Mouse (Mus musculus) heart, embryonic 15.5 days (tissue): ENCODE data around the gene Col18a1. TPM values are rescaled to one million over a fixed set of nuclear protein-coding genes. Genes with fewer than 3 reads are reported as not detected.
A peak's percentile ranks its signal among the peaks of the same experiment; 100 is the strongest.

ENCODE experiments used
- ATAC-seq: fragments of 200-750 bp; cut with Nextera tagmentation; replicated peaks from 2 replicates; pipeline ENCODE4 v1.8.0; 2017; ENCODE audit warnings: low read depth, moderate TSS enrichment; ENCODE audit not compliant: insufficient number of reproducible peaks, insufficient read depth, low FRiP score
- H3K27ac ChIP-seq: fragments of 300-500 bp; sonication (generic); 2 replicates; pipeline ENCODE4 v1.5.1; 2015; ENCODE audit warnings: mild to moderate bottlenecking, inconsistent platforms
- H3K27me3 ChIP-seq: fragments of 300-500 bp; sonication (generic); 2 replicates; pipeline ENCODE4 v1.6.1; 2015; ENCODE audit warnings: inconsistent platforms
- H3K36me3 ChIP-seq: fragments of 300-500 bp; sonication (generic); 2 replicates; pipeline ENCODE4 v1.6.1; 2015; ENCODE audit warnings: mild to moderate bottlenecking, inconsistent platforms
- H3K4me1 ChIP-seq: fragments of 300-500 bp; sonication (generic); replicated peaks from 2 replicates; pipeline ENCODE4 v1.6.1; 2015; ENCODE audit warnings: inconsistent platforms
- H3K4me2 ChIP-seq: fragments of 300-500 bp; sonication (generic); 2 replicates; pipeline ENCODE4 v1.6.1; 2015; ENCODE audit warnings: inconsistent platforms, mild to moderate bottlenecking, moderate library complexity
- H3K4me3 ChIP-seq: fragments of 300-500 bp; sonication (generic); 2 replicates; pipeline ENCODE4 v1.5.1; 2015; ENCODE audit warnings: mild to moderate bottlenecking, inconsistent platforms
- H3K9ac ChIP-seq: fragments of 300-500 bp; sonication (generic); 2 replicates; pipeline ENCODE4 v1.6.1; 2015; ENCODE audit warnings: mild to moderate bottlenecking, inconsistent platforms
- H3K9me3 ChIP-seq: fragments of 300-500 bp; sonication (generic); replicated peaks from 2 replicates; pipeline ENCODE4 v1.6.1; 2016; ENCODE audit warnings: inconsistent platforms
- WGBS: fragments of 180-500 bp; shearing (Covaris S2); methylation state at CpG from one replicate; pipeline ENCODE4 v1.1.7; 2015; ENCODE audit warnings: mixed read lengths; 5-methylcytosine and 5-hydroxymethylcytosine counted together
- polyA plus RNA-seq: library from polyadenylated mRNA; unstranded; fragments of >200 nt; fragmentation: Nextera tagmentation; extraction: Ambion mirVana; gene quantifications from 2 replicates; pipeline ENCODE4 v1.2.1, GENCODE M21; 2015

Col18a1 gene
- polyA plus RNA-seq, 1 experiment from 2014 or later, result 108 TPM

DNA sequence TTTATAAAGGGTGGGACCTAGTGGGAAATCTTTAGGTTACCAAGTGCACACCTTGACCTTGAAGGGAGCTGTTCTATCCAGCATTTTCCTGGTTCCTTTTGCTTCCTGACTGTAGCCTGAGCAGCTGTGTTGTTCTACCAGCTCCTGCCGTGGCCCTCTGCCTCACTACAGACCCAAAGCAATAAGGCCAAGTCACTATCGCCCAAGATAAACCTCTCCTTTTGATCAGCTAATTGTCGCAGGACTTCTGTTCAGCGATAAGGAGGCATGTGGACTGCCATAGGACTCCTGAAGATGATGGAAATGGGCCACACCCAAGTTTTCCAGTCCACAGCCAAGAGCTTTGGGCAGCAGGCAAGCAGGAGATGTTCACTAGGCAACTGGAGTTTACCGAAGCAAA is 142.1 kb downstream of the Col18a1 start:
- Histone ChIP-seq H3K36me3 (no peaks in the 10 kb centered on the region), H3K9me3 (no peaks in the 10 kb centered on the region), H3K27me3 (no peaks in the 10 kb centered on the region), H3K27ac (no peak overlapping the region), H3K4me2 (no peak overlapping the region), H3K4me3 (no peak overlapping the region), H3K9ac (no peak overlapping the region), H3K4me1 (no peaks in the 10 kb centered on the region)
- no peak for ATAC-seq
- 57% methylated on average over 5 of the region's 5 CpGs for WGBS

DNA sequence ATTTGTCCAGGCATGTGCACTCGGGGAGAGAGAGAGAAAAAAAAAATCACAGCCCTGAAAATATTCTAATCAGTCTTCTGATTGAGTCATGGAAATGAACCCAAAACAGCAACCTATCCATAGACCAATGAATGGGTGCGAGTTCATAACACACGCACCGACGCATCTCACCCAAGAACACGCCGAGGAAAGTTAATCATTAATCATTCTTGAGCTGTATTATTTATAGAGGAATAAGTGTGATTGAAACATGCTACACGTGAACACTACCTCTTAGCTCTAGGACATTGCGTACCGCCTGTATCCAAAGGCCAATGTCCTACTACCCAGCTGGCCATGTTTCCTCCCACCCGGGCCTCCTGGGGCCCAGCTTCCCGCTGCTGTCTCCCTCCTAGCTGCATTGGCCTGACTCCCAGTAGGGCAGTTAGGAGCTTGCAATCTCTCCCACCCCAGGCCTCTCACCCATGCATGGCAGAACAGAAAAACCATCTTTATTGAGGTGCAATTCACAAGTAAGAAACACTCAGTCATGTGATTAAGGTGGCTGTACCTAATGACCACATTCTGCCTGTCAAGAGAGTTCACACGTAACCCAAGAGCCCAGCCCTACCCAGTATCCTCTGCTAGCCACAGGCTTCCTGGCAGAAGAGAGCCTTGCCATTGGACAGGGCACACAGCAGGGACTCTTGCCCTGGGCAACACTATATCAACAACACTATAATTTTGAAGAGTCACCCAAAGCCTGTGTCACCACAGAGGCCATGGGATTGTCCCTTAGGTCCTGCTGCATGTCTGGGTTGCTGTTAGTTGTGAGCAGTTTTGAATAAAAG is 143.8 kb downstream of the Col18a1 start:
- 79% methylated on average over 13 of the region's 13 CpGs for WGBS
- no peak overlapping the region for H3K4me2 ChIP-seq
- H3K4me3 ChIP-seq, result no peak overlapping the region
- no peak for ATAC-seq
- H3K27me3 ChIP-seq, result no peaks in the 10 kb centered on the region
- no peaks in the 10 kb centered on the region for H3K36me3 ChIP-seq
- no peaks in the 10 kb centered on the region for H3K9me3 ChIP-seq
- no peak overlapping the region for H3K9ac ChIP-seq
- H3K4me1 ChIP-seq, result no peaks in the 10 kb centered on the region
- no peak overlapping the region for H3K27ac ChIP-seq

DNA sequence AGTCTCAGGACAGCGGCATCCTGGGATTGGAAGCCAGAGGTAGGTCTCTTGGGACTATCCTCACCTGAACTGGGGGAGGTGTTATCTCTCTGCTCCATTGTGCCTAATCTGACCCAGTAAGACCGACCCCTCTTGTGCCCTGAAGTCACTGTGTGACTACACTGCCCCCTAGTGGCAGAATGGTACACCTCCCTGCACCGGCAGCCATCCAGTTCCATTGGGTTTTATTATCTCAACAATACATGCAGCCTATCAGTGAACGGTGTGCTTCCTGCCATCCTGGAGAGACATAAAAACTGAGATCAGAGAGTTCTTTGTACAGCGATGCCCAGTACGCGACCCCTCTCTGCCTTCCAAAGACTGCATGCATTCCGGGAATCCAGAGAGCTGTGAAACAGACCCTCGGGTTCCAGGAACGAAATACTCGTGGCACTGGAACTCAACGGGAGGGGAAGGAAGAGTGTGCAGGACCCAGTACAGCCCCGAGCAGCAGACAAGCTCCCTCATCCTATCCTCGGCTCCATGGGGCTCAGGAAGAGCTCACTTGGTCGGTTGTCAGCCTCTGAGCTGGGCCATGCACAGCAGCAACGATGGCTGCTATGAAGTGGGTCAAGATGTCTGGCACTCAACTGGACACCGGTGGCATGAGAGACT is 144.8 kb downstream of the Col18a1 start:
- Histone ChIP-seq H3K27me3 (no peaks in the 10 kb centered on the region), H3K36me3 (no peaks in the 10 kb centered on the region), H3K27ac (no peak overlapping the region), H3K9ac (no peak overlapping the region), H3K4me3 (no peak overlapping the region), H3K4me2 (peak overlapping the region; percentile 31), H3K9me3 (no peaks in the 10 kb centered on the region), H3K4me1 (no peaks in the 10 kb centered on the region)
- no peak for ATAC-seq
- WGBS, result 28% methylated on average over 17 of the region's 17 CpGs

DNA sequence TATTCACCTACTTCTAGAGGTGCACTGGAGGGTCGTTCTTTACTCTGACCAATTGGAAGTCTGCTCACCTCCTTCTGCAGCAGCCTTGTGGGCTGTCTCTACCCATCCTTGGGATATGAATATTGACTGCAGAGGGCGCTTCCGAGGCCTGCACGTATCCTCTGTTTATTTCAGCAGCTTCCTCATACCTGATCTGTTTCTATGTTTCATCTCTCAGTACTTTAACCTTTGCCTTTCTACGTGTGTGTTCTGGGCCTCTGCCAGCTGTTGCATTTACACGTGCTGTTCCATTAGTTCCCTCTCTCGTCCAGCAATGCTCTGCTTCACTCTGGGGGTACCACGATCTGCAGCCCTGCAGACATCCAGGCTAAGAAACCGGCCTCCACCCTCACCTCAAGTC is 148.7 kb downstream of the Col18a1 start:
- no peak for ATAC-seq
- Histone ChIP-seq H3K4me2 (no peak overlapping the region), H3K27me3 (no peaks in the 10 kb centered on the region), H3K4me3 (no peak overlapping the region), H3K4me1 (no peaks in the 10 kb centered on the region), H3K9ac (no peak overlapping the region), H3K9me3 (no peaks in the 10 kb centered on the region), H3K27ac (no peak overlapping the region), H3K36me3 (no peaks in the 10 kb centered on the region)
- WGBS, result 68% methylated on average over 9 of the region's 9 CpGs

DNA sequence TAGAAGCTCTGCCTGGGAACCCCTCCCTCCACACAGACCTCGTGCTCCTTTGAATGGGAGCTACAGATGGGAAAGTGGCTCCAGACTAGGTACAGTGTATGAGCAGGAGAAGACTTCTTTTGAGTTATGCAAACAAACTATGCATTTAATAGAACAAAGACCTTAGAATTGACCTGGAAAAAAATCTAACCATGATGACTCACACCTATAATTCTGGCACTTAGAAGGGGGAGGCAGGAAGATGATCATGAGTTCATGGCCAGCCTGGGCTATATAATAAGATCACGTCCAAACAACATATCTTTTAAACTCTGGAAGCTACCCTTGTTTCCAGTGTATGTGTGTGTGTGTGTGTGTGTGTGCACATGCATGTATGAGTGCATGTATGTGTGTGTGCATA is 149.3 kb downstream of the Col18a1 start:
- Histone ChIP-seq H3K4me2 (no peak overlapping the region), H3K4me3 (no peak overlapping the region), H3K27ac (no peak overlapping the region), H3K9me3 (no peaks in the 10 kb centered on the region), H3K9ac (no peak overlapping the region), H3K36me3 (no peaks in the 10 kb centered on the region), H3K27me3 (no peaks in the 10 kb centered on the region), H3K4me1 (no peaks in the 10 kb centered on the region)
- 67% methylated on average over 2 of the region's 2 CpGs for WGBS
- ATAC-seq, result no peak

- no peak overlapping the region for H3K4me2 ChIP-seq
- H3K36me3 ChIP-seq, result no peaks in the 10 kb centered on the region
Measured at GRCm38 (mm10) chr10:77016499-77016898, 149.8 kb downstream of the Col18a1 start.

GRCm38 (mm10) chr10:77016080-77016479 is 150.3 kb downstream of the Col18a1 start:
- Histone ChIP-seq H3K4me3 (no peak overlapping the region), H3K9ac (no peak overlapping the region), H3K36me3 (no peaks in the 10 kb centered on the region), H3K27me3 (no peaks in the 10 kb centered on the region), H3K27ac (no peak overlapping the region), H3K9me3 (no peaks in the 10 kb centered on the region), H3K4me1 (0 out of 2 replicates have a peak, but pooled peaks cover 2% of the 10 kb centered on the region), H3K4me2 (no peak overlapping the region)
- no peak for ATAC-seq
- 77% methylated on average over 7 of the region's 7 CpGs for WGBS

More at GRCm38 (mm10) chr10:77016499-77016898, 149.8 kb downstream of the Col18a1 start:
- Histone ChIP-seq H3K4me3 (no peak overlapping the region), H3K9ac (no peak overlapping the region), H3K27ac (no peak overlapping the region), H3K9me3 (no peaks in the 10 kb centered on the region), H3K4me1 (0 out of 2 replicates have a peak, but pooled peaks cover under 1% of the 10 kb centered on the region), H3K27me3 (no peaks in the 10 kb centered on the region)
- 55% methylated on average over 8 of the region's 8 CpGs for WGBS
- ATAC-seq, result no peak

- Histone ChIP-seq H3K27me3 (no peaks in the 10 kb centered on the region), H3K9me3 (no peaks in the 10 kb centered on the region), H3K36me3 (no peaks in the 10 kb centered on the region), H3K9ac (no peak overlapping the region), H3K4me1 (peaks cover 12% of the 10 kb centered on the region), H3K4me3 (no peak overlapping the region), H3K4me2 (no peak overlapping the region), H3K27ac (no peak overlapping the region)
- ATAC-seq, result no peak
- WGBS, result 62% methylated on average over 4 of the region's 4 CpGs
Measured at GRCm38 (mm10) chr10:77011681-77012080, 154.7 kb downstream of the Col18a1 start.

GRCm38 (mm10) chr10:77008698-77009097 is 157.7 kb downstream of the Col18a1 start:
- Histone ChIP-seq H3K4me1 (peaks cover 12% of the 10 kb centered on the region), H3K4me2 (no peak overlapping the region)
- WGBS, result 87% methylated on average over 2 of the region's 3 CpGs

DNA sequence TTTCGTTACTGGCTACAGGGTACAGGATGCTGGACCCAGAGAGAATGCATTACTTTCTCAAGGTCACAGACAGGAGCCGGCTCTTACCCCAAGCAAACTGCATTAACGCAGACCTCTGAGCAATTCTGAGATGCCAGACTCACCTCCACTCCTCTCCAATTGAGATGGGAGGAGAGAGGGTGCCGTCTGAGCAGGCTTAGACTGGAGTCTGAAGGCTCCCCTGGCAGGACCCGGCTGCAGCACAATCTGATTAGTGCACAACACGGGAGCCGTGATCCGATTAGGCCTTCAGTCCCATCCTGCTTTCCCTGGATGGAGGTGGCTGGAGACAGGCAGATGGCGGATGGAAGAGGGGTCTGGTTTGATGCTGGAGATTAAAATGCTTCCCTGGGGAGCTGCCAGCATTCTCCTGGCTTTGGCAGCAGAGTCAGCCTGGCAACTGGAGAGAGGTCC is 158.2 kb downstream of the Col18a1 start:
- H3K27ac ChIP-seq, result no peak overlapping the region; the same call in 1 of the 2 replicates
- peak; percentile 33; the same call in 1 of the 2 replicates for ATAC-seq

More at GRCm38 (mm10) chr10:77008698-77009097, 157.7 kb downstream of the Col18a1 start:
- no peak overlapping the region for H3K27ac ChIP-seq
- no peaks in the 10 kb centered on the region for H3K27me3 ChIP-seq
- H3K9ac ChIP-seq, result no peak overlapping the region
- no peak for ATAC-seq
- no peaks in the 10 kb centered on the region for H3K9me3 ChIP-seq
- H3K4me3 ChIP-seq, result no peak overlapping the region
- no peaks in the 10 kb centered on the region for H3K36me3 ChIP-seq

DNA sequence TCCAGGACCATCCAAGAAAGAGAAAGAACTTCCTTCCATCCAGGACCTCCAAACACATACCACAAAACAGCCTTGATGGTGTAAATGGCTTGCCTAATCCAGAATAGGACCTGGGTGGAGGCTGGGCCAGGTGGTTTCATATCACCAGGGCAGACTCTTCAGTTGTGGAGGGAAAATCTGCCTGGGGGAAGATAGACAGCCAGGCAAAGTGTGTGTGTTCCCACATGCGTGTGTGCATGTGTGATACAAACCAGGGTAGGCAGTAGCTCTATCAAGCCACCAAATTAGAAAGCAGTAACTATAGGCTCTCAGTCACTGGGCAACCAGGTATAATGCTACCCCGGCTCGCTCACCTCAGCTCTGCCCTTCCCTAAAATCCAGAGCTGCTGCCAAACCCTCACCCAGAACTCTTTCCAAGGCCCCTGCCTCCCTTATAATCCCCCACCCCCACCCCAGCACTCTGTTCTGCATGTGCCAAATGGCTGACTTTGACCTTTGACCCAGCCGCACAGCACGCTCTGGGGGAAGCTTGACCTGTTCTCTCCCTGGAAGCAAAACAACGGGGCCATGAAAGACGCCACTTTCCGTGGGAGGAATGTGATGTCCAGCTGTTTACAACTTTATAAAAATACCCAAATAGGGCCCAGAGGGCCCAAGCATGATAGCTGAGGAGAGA is 158.8 kb downstream of the Col18a1 start:
- no peaks in the 10 kb centered on the region for H3K36me3 ChIP-seq
- no peak overlapping the region for H3K4me2 ChIP-seq
- ATAC-seq, result no peak
- no peaks in the 10 kb centered on the region for H3K27me3 ChIP-seq
- H3K9me3 ChIP-seq, result no peaks in the 10 kb centered on the region
- no peak overlapping the region for H3K27ac ChIP-seq
- no peak overlapping the region for H3K4me3 ChIP-seq
- peaks cover 12% of the 10 kb centered on the region for H3K4me1 ChIP-seq
- no peak overlapping the region for H3K9ac ChIP-seq
- WGBS, result 52% methylated on average over 8 of the region's 8 CpGs

More for the DNA sequence above, 158.2 kb downstream of the Col18a1 start:
- H3K27me3 ChIP-seq, result no peaks in the 10 kb centered on the region
- H3K9ac ChIP-seq, result no peak overlapping the region
- H3K4me2 ChIP-seq, result no peak overlapping the region
- peaks cover 12% of the 10 kb centered on the region for H3K4me1 ChIP-seq
- no peaks in the 10 kb centered on the region for H3K36me3 ChIP-seq
- 25% methylated on average over 9 of the region's 9 CpGs for whole genome bisulfite sequencing
- no peaks in the 10 kb centered on the region for H3K9me3 ChIP-seq
- no peak overlapping the region for H3K4me3 ChIP-seq
